Mouse (Mus musculus) testis, adult 2 months (tissue): ENCODE results near the gene Lpcat1.

Experiments used
- CTCF ChIP-seq: fragments of 200-500 bp; IDR thresholded peaks from 2 replicates; pipeline ENCODE4 v1.5.1; 2012; ENCODE audit warnings: low read depth, mild to moderate bottlenecking, inconsistent platforms, low read length, moderate library complexity; ENCODE audit not compliant: control insufficient read depth, insufficient read depth, insufficient replicate concordance
- POLR2A ChIP-seq: fragments of 200-500 bp; IDR thresholded peaks from 2 replicates; pipeline ENCODE4 v1.6.1; 2012; ENCODE audit warnings: low read depth, mild to moderate bottlenecking, inconsistent platforms, low read length, moderate library complexity; ENCODE audit not compliant: control insufficient read depth

GRCm38 (mm10) chr13:73499893-73500604 lies 33.1 kb downstream of the Lpcat1 start:
- TF ChIP-seq CTCF, result no peak
- no peak for TF ChIP-seq POLR2A
